Comparison of ENCODE assay signal across 15 mouse cellular contexts in genomic region chr9:93008511-93009302, GRCm38 (mm10).
A peak's percentile ranks its signal among the peaks of the same experiment; 100 is the strongest.
DNase-seq lines count a peak whose midpoint lies in the region; ATAC-seq and TF ChIP-seq lines count a peak whose summit lies in the region.
"Had no signal": no experiment of that assay in that cellular context is flagged by ENCODE, and none has a peak within 500 bp of the region (broad histone marks: within the 10 kb centered on the region; RNA-seq: fewer than 3 reads in every experiment).

No protein-coding gene starts in this region.

- no peak overlapping the region for H3K4me2 ChIP-seq in forebrain, embryonic 12.5 days
- H3K4me2 ChIP-seq in forebrain, embryonic 11.5 days (ENCODE audit: low read depth, low read length, severe bottlenecking): no peak overlapping the region
- H3K4me2 ChIP-seq in midbrain, embryonic 13.5 days (replicated peaks): no peak overlapping the region
- H3K4me2 ChIP-seq in midbrain, embryonic 15.5 days: no peak overlapping the region
- no peak overlapping the region for H3K4me2 ChIP-seq in forebrain, postnatal 0 days (ENCODE audit: low read depth)
- H3K4me2 ChIP-seq: heart, embryonic 11.5 days; intestine, embryonic 15.5 days; kidney, embryonic 15.5 days; lung, embryonic 14.5 days had no signal

- H3K9me3 ChIP-seq in forebrain, embryonic 12.5 days: no peaks in the 10 kb centered on the region
- H3K9me3 ChIP-seq in forebrain, embryonic 11.5 days (ENCODE audit: control insufficient read depth, low read length): no peaks in the 10 kb centered on the region
- no peaks in the 10 kb centered on the region for H3K9me3 ChIP-seq in midbrain, embryonic 13.5 days
- no peaks in the 10 kb centered on the region for H3K9me3 ChIP-seq in midbrain, embryonic 15.5 days
- no peaks in the 10 kb centered on the region for H3K9me3 ChIP-seq in forebrain, postnatal 0 days (ENCODE audit: low read length)
- H3K9me3 ChIP-seq: intestine, embryonic 15.5 days; kidney, embryonic 15.5 days had no signal

- TF ChIP-seq CTCF in forebrain, postnatal 0 days (IDR thresholded peaks at IDR 0.05; ENCODE audit: low read depth): no peak

- peak; percentile 59 for ATAC-seq in forebrain, embryonic 12.5 days (ENCODE audit: low FRiP score)
- no peak for ATAC-seq in forebrain, embryonic 11.5 days (replicated peaks; ENCODE audit: low FRiP score)
- ATAC-seq in midbrain, embryonic 13.5 days: 0 out of 2 replicates have a peak, but pooled peaks have one; percentile 48
- no peak for ATAC-seq in midbrain, embryonic 15.5 days (replicated peaks)
- ATAC-seq in forebrain, postnatal 0 days: peak; percentile 82
- ATAC-seq: intestine, embryonic 15.5 days had no signal

- no peaks in the 10 kb centered on the region for H3K27me3 ChIP-seq in forebrain, embryonic 12.5 days
- H3K27me3 ChIP-seq in forebrain, embryonic 11.5 days (ENCODE audit: control insufficient read depth, insufficient read depth, low read length): no peaks in the 10 kb centered on the region
- no peaks in the 10 kb centered on the region for H3K27me3 ChIP-seq in midbrain, embryonic 13.5 days
- H3K27me3 ChIP-seq in midbrain, embryonic 15.5 days (replicated peaks): no peaks in the 10 kb centered on the region
- H3K27me3 ChIP-seq in forebrain, postnatal 0 days (ENCODE audit: insufficient read depth, low read length): no peaks in the 10 kb centered on the region
- H3K27me3 ChIP-seq: intestine, embryonic 15.5 days; kidney, embryonic 15.5 days had no signal

- no peak overlapping the region for H3K4me3 ChIP-seq in forebrain, embryonic 12.5 days (replicated peaks)
- no peak overlapping the region for H3K4me3 ChIP-seq in forebrain, embryonic 11.5 days (ENCODE audit: low read depth, low read length)
- H3K4me3 ChIP-seq in midbrain, embryonic 13.5 days (replicated peaks): no peak overlapping the region
- H3K4me3 ChIP-seq in midbrain, embryonic 15.5 days: no peak overlapping the region
- no peak overlapping the region for H3K4me3 ChIP-seq in forebrain, postnatal 0 days (ENCODE audit: low read depth, low read length)
- H3K4me3 ChIP-seq: intestine, embryonic 15.5 days; kidney, embryonic 15.5 days had no signal

- no peaks in the 10 kb centered on the region for H3K36me3 ChIP-seq in forebrain, embryonic 12.5 days (replicated peaks)
- H3K36me3 ChIP-seq in forebrain, embryonic 11.5 days (ENCODE audit: control insufficient read depth, insufficient read depth, low read length): no peaks in the 10 kb centered on the region
- no peaks in the 10 kb centered on the region for H3K36me3 ChIP-seq in midbrain, embryonic 13.5 days
- no peaks in the 10 kb centered on the region for H3K36me3 ChIP-seq in midbrain, embryonic 15.5 days (replicated peaks)
- H3K36me3 ChIP-seq in forebrain, postnatal 0 days (ENCODE audit: insufficient read depth): no peaks in the 10 kb centered on the region
- H3K36me3 ChIP-seq: intestine, embryonic 15.5 days; kidney, embryonic 15.5 days had no signal

- no peak for DNase-seq in forebrain, embryonic 11.5 days (ENCODE audit: low spot score)
- peak; percentile 71 for DNase-seq in forebrain, postnatal 0 days
- DNase-seq in retina, embryonic 14.5 days (ENCODE audit: low spot score): peak; percentile 30
- DNase-seq in testis, postnatal 14 days (ENCODE audit: low spot score): no peak
- no peak for DNase-seq in adrenal gland, adult 8-10 months
- DNase-seq: gastrocnemius, postnatal 14 days; lung, embryonic 14.5 days; thymus, adult 18-20 months had no signal

- no peak overlapping the region for H3K9ac ChIP-seq in forebrain, embryonic 12.5 days
- H3K9ac ChIP-seq in forebrain, embryonic 11.5 days (ENCODE audit: low read length): no peak overlapping the region
- no peak overlapping the region for H3K9ac ChIP-seq in midbrain, embryonic 13.5 days (replicated peaks)
- H3K9ac ChIP-seq in midbrain, embryonic 15.5 days: no peak overlapping the region
- no peak overlapping the region for H3K9ac ChIP-seq in forebrain, postnatal 0 days
- H3K9ac ChIP-seq: intestine, embryonic 15.5 days; kidney, embryonic 15.5 days; lung, embryonic 14.5 days had no signal

- 59% methylated on average over 4 of the region's 4 CpGs for WGBS in forebrain, embryonic 12.5 days
- WGBS in forebrain, embryonic 11.5 days: 76% methylated on average over 4 of the region's 4 CpGs
- 63% methylated on average over 4 of the region's 4 CpGs for WGBS in midbrain, embryonic 13.5 days
- WGBS in midbrain, embryonic 15.5 days: 42% methylated on average over 4 of the region's 4 CpGs
- 12% methylated on average over 4 of the region's 4 CpGs for WGBS in forebrain, postnatal 0 days

- no peak overlapping the region for H3K27ac ChIP-seq in forebrain, embryonic 12.5 days
- no peak overlapping the region for H3K27ac ChIP-seq in forebrain, embryonic 11.5 days (ENCODE audit: low read depth, low read length)
- no peak overlapping the region for H3K27ac ChIP-seq in midbrain, embryonic 13.5 days
- H3K27ac ChIP-seq in midbrain, embryonic 15.5 days: no peak overlapping the region
- H3K27ac ChIP-seq in forebrain, postnatal 0 days (ENCODE audit: low read depth, low read length): no peak overlapping the region
- H3K27ac ChIP-seq: intestine, embryonic 15.5 days; kidney, embryonic 15.5 days; macrophage had no signal

- no peaks in the 10 kb centered on the region for H3K4me1 ChIP-seq in forebrain, embryonic 12.5 days
- H3K4me1 ChIP-seq in forebrain, embryonic 11.5 days (replicated peaks; ENCODE audit: control insufficient read depth, insufficient read depth, low read length): no peaks in the 10 kb centered on the region
- H3K4me1 ChIP-seq in midbrain, embryonic 13.5 days (replicated peaks): no peaks in the 10 kb centered on the region; the same call in 1 of the 2 replicates
- H3K4me1 ChIP-seq in midbrain, embryonic 15.5 days: no peaks in the 10 kb centered on the region
- H3K4me1 ChIP-seq in forebrain, postnatal 0 days (ENCODE audit: insufficient read depth): 0 out of 2 replicates have a peak, but pooled peaks cover 8% of the 10 kb centered on the region
- H3K4me1 ChIP-seq: intestine, embryonic 15.5 days; kidney, embryonic 15.5 days had no signal

Comparison
In these comparisons a context has a peak if more than half of its experiments do, and no peak if none do; other contexts are left out.
1. ATAC-seq: peak in forebrain, embryonic 12.5 days (single experiment), midbrain, embryonic 13.5 days (single experiment) and forebrain, postnatal 0 days (single experiment); none in forebrain, embryonic 11.5 days (single experiment) and midbrain, embryonic 15.5 days (single experiment).
2. DNase-seq: peak in forebrain, postnatal 0 days (single experiment) and retina, embryonic 14.5 days (single experiment); none in forebrain, embryonic 11.5 days (single experiment), testis, postnatal 14 days (single experiment) and adrenal gland, adult 8-10 months (single experiment).